Mouse (Mus musculus): ENCODE measurements around the gene Hdc. TPM values are rescaled to one million over a fixed set of nuclear protein-coding genes. Genes with fewer than 3 reads are reported as not detected.

Hdc gene
- total RNA-seq, 2 experiments from 2014 or later: 0.15 to 1.0 TPM

DNA sequence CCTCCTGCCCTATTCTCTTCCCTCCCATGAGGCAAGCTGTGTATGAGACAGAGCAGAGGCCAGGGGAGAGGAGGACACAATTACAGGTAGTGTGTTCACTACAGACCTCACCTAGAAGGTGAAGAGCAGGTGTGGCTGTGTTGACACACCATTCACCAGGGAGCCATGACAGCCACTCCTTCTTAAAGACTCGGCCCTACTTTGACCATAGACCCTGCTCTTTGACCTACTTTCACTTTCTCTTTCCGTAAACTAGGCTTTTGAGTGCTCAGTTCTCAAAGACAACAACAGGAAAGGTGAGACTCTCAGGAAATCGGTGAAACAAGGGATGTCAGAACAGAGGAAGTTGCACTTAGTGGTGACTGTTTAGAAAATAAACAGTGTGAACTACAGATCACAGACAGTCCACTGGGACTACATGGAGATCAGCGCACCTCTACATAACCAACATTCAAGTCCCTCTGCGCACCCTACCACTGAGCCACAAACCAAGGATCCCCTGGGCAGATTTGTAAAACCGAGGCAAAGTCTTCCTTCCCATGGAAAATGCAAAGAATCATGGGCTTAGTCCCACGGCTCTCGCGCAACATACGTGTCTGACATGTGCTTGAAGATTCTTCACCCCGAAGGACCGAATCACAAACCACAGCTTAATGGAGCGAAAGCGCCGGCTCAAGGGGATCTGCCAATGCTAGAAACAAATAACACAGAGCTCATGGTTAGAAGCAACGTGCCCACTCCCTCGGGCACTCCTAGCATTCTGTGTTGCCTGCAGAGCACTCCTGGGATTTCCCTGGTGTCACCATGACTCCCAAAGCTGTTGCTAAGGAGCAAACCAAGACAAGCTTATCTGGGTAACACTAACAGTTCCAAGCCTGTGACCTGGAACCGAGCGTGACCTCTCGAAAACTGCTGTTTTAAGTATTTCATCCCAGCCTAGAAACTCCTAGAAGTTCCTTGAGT is 21.5 kb downstream of the Hdc start:
- Histone ChIP-seq H3K27ac (peak overlapping the region; percentile 38; the same call in 1 of the 2 replicates), H3K4me3 (no peak overlapping the region)
- no peak for DNase-seq
- intact Hi-C loops (cut with DNase I): loop anchor here (5.0 kb wide), 1 partner anchor 185 kb away; the partner anchor contains the start of gene Usp50
- no peak for TF ChIP-seq CTCF (IDR thresholded peaks at IDR 0.05)

DNA sequence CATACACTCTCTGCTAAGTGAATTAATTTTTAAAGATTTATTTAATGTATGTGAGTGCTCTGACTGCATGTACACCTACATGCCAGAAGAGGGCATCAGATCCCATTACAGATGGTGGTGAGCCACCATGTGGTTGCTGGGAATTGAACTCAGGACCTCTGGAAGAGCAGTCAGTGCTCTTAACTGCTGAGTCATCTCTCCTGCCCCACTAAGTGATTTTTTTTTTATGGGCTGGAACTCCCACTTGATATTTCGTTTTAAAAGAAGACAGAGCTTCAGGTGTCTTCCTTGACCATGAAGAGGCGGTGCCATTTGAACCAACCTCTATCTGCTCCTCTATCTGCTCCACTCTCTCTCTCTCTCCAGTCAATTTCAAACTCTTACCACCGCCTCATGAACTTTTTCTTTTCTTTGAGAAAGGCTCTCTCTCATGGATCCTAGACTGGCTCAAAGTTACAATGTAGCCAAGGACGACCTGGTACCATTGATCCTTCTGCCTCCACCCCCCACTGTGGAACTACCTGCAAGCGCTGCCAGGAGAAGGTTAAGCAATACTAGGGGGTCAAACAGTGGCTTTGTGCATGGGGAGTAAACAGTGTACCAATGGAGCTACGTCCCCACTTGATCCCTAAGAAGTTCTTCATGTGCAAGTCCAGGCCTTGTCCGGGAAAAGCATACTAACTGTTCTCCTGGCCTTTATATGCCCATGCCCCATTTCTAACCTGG is 22.6 kb downstream of the Hdc start:
- Histone ChIP-seq H3K4me3 (no peak overlapping the region), H3K27ac (no peak overlapping the region)
- 0 out of 2 replicates have a peak, but pooled peaks have one; percentile 3 for TF ChIP-seq CTCF (IDR thresholded peaks at IDR 0.05)
- no peak for DNase-seq
- intact Hi-C loops (cut with DNase I): loop anchor here (5.0 kb wide), 1 partner anchor 186 kb away; the partner anchor contains the start of gene Usp50

DNA sequence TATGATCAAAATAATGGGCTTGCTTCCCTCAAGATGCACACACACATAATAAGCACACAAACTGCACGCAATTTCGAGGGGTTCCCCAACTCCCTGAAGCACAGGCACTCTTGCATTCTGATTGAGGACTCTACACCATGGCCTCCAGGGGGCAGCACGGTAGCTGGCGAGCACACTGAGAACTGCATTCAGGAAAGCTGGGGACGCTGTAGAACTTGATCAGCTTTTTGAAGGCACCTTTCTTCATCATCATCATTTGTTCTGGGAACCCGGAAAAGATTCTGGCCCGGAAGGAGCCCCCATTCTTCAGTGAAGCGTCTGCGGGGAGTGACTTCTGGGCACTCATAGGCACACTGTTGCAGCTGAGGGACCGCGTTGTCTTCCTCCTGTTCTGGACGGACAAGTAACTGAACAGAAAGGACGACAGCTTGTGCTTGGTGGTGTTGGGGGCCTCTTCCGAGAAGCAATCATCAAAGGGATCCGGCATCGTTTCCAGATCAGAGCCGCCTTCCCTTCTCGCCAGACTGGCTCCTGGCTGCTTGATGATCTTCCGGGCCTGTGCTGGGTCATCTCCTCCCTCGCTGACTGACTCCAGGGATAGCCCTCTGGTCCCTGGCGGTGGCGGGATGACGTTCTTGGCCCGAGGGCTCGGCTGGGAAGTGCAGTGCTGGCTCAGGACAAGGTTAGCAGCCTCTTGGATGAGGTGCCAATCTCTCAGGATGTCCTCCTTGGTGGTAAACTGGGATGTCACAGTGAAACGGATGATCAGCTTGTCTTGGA is 25.1 kb downstream of the Hdc start:
- intact Hi-C loops (cut with DNase I): loop anchor here (5.0 kb wide), 2 partner anchors 68 to 413 kb away; partner anchors contain the start of gene Ap4e1
- Histone ChIP-seq H3K4me3 (peak overlapping the region; percentile 70), H3K27ac (peak overlapping the region; percentile 50)
- peak; percentile 92 for TF ChIP-seq CTCF (IDR thresholded peaks at IDR 0.05)
- peak; percentile 75 for DNase-seq

DNA sequence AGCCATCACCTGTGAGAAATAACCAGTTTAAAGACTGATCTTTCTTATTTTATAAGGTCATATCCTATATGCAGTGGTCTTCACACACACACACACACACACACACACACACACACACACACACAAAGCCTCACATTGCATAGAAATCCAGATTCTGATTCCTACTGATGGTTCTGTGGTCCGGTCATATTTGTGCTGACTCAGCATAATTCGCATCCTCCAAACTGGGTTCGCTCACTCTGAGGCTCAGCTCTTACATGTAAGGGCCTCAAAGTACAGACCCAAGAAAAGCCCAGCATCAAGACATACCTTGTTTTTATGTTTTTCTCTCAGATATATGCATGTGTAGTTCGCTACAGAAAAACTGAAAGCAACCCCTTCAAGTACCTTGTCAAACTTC is 27.8 kb downstream of the Hdc start:
- Histone ChIP-seq H3K27ac (no peak overlapping the region), H3K4me3 (no peak overlapping the region)
- no peak for DNase-seq
- TF ChIP-seq CTCF (IDR thresholded peaks at IDR 0.05): no peak
- intact Hi-C loops (cut with DNase I): loop anchor here (5.0 kb wide), 2 partner anchors 71 to 416 kb away; partner anchors contain the start of gene Ap4e1

DNA sequence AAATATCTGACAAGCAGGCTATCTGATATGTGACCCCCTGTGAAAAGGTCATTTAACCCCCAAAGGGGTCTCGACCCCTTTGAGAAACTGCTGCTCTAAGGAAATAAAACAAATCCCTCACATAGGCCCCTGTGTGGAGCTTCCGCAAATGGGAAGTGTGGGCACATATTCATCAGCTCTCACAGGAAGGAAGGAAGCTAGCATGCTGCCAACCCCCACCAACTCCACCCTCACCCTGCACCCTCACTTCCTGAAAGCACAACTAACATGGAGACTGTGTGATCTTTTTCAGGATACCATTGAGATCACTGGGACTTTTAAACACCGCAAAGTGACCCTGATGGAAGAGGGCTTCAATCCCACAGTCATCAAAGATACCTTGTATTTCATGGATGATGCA is 31.6 kb downstream of the Hdc start:
- TF ChIP-seq CTCF (IDR thresholded peaks at IDR 0.05): no peak
- H3K4me3 ChIP-seq: no peak overlapping the region
- intact Hi-C loops (cut with DNase I): no loop called here
- H3K27ac ChIP-seq: no peak overlapping the region
- no peak for DNase-seq

DNA sequence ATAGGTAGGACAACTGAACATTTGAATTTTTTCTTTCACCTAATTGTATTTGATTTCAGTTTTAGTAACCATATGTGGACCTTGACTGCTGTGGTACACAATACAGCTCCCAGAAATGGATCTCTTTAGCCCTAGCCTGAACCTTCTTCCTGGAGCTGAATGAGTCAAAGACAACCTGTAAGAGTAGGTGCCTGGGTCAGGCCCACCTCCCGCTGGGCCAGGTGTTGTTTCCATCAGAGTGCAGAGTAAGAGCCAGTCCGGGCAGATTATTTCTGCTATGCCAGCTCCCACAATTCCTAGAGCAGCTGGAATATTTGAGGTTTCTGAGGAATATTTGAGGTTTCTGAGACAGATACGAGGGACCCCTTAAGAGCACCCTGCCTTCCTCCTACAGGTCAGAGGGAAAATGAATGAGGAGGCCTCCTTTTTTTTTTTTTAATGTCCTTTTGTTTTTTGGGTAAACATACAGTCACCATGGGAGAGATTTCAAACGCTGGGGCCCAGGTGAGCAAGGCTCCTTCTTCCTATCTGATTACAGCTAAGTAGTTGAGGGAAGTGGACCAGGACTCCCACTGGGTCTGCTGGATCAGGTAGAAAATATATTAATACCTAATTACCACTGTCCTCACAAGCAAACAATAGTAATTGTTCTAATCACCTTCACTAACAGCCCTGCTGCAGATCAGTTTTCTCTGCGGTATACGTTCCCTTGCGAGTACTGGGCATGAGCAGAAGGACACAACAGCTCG is 34.3 kb downstream of the Hdc start:
- intact Hi-C loops (cut with DNase I): no loop called here
- Histone ChIP-seq H3K27ac (no peak overlapping the region), H3K4me3 (no peak overlapping the region)
- DNase-seq: no peak
- TF ChIP-seq CTCF (IDR thresholded peaks at IDR 0.05): no peak

DNA sequence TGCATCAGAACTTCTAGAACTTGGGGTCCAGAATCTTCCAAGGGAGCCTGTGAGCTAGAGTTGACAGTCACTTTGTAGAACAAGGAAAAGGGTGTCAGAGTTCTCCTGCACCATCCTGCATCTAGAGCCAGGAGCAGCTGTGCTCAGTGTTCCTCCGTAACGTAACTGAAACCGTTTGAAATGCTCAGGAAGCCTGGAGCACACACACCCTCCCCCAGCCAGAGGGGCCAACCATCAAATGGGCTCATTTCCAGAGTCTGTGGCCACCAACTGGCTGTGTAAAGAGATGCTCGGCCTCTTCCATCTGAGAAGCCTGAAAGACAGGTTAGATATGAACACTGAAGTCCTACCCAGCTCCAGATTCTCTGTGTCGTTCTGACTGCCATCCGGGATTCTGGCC is 35.1 kb downstream of the Hdc start:
- intact Hi-C loops (cut with DNase I): no loop called here
- Histone ChIP-seq H3K4me3 (no peak overlapping the region), H3K27ac (no peak overlapping the region)
- DNase-seq: no peak
- TF ChIP-seq CTCF (IDR thresholded peaks at IDR 0.05): no peak

DNA sequence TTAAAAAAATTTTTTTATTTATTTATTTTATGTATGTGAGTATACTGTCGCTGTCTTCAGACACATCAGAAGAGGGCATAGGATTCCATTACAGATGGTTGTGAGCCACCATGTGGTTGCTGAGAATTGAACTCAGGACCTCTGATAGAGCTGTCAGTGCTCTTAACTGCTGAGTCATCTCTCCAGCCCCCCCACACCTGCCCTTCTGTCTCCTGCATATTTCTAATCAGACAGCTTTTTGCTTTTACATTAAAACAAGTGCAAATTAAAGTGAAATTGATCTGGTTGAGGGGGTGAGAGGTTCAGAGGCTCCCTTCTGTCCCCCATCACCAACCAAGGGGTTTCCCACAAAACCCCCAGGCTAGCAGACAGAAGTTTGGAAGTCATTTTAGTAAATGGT is 39.8 kb downstream of the Hdc start:
- TF ChIP-seq CTCF (IDR thresholded peaks at IDR 0.05): no peak
- no peak for DNase-seq
- Histone ChIP-seq H3K4me3 (no peak overlapping the region), H3K27ac (no peak overlapping the region)
- intact Hi-C loops (cut with DNase I): no loop called here

DNA sequence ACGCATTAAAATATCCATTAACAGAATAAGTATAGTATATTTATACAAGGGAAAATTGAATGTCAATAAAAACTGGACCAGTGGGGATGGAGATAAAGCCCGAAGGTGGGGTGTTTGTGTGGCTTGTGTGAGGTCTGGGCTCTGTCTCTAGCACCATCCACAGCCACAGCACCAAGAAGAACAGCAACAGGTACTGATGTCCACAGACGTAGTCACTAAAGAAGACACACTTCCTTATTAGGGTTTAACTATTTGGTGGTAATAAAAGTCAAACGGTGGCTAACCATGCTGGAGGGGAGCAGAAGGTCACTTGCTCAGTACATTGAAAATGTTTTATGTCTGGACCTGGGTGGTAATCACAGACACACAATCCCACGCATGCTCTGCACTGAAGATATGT is 41.7 kb downstream of the Hdc start:
- no peak for DNase-seq
- no peak for TF ChIP-seq CTCF (IDR thresholded peaks at IDR 0.05)
- no peak overlapping the region for H3K4me3 ChIP-seq
- no peak overlapping the region for H3K27ac ChIP-seq
- intact Hi-C loops (cut with DNase I): no loop called here

DNA sequence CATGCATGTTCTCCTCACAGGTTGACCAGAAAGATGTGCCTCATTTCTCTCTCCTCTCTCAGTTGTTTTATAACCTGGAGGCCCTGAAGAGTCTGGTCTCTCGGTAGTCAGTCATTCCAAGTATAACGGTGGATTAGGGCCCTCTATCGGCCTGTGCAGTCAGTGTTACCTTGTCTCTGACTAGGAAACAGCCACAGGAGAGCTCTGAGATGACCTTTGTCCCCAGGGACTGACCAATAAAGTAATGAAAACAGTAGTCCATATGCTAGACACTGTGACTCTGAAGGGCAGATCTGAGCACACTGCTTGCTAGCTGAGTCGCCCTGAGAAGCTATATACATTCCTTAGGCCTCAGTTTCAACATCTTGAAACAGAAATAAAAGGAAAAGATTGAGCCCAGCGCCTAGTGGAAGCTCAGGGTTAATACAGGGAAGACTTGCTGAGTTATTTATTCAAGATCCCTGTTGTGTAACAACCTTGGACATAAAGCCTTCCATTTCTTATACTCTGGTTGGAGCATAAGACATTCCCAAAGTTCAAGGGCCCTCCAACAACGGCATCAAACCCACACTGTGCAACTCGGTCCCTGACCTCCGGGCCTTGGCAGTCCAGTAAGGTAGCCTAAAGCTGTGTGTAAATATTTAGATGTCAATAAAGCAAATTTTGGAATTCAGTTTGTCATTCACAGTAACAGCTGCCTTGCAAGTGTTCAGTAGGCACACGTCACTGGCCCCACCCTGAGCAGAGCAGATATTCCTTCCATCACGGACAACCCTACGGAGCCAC is 43.5 kb downstream of the Hdc start:
- intact Hi-C loops (cut with DNase I): no loop called here
- no peak for DNase-seq
- no peak overlapping the region for H3K4me3 ChIP-seq
- no peak overlapping the region for H3K27ac ChIP-seq
- no peak for TF ChIP-seq CTCF (IDR thresholded peaks at IDR 0.05)

DNA sequence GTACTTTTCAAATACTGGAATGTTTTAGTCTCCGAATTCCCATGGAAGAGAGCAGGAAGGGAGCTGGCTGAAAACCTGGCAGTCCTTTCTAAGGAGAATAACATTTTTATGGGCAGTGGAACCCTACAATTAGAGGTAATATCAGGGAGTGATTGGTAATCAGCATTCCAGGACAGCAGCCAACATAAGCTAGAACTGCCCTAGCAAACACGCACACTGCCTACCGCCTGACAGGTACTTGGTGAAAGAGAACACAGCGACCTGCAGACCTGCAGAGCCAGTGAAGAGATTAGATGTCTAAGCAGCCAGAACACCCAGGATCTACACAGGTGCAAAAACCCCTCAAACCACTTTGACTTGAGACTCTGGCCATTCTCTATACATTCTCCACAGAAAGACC is 46.4 kb downstream of the Hdc start:
- intact Hi-C loops (cut with DNase I): no loop called here

More for the DNA sequence above, 46.4 kb downstream of the Hdc start:
- Histone ChIP-seq H3K27ac (no peak overlapping the region), H3K4me3 (no peak overlapping the region)
- no peak for DNase-seq
- no peak for TF ChIP-seq CTCF (IDR thresholded peaks at IDR 0.05)

Measured in gastrocnemius, adult 2 months (tissue).